Mouse (Mus musculus): Measurements from ENCODE around the gene Rab5c. TPM values are rescaled to one million over a fixed set of nuclear protein-coding genes. Genes with fewer than 3 reads are reported as not detected.

Rab5c gene
- polyA plus RNA-seq, 2 experiments = 73.2 to 188 TPM

GRCm38 (mm10) chr11:100685371-100685770 lies 52.6 kb downstream of the Rab5c start:
- no peak overlapping the region for H3K27ac ChIP-seq (replicated peaks; ENCODE audit: low read depth, low read length)
- no peaks in the 10 kb centered on the region for H3K36me3 ChIP-seq (ENCODE audit: control insufficient read depth, insufficient read depth, low read length)
- ATAC-seq (ENCODE audit: low FRiP score, low read depth) (no peak), DNase-seq (ENCODE audit: low spot score) (no peak)
- H3K4me2 ChIP-seq (replicated peaks; ENCODE audit: low read depth, low read length, severe bottlenecking) = no peak overlapping the region
- TF ChIP-seq POLR2A (IDR thresholded peaks at IDR 0.05; ENCODE audit: borderline replicate concordance, extremely low read depth, insufficient read depth, insufficient read length) = no peak
- 84% methylated on average over 2 of the region's 3 CpGs for WGBS
- H3K4me3 ChIP-seq (replicated peaks; ENCODE audit: low read length) = no peak overlapping the region
- H3K9ac ChIP-seq (ENCODE audit: low read depth, low read length, severe bottlenecking) = no peak overlapping the region
- H3K4me1 ChIP-seq (ENCODE audit: control insufficient read depth, insufficient read depth, low read length) = no peaks in the 10 kb centered on the region
- H3K9me3 ChIP-seq (ENCODE audit: control insufficient read depth, low read length) = no peaks in the 10 kb centered on the region
- H3K27me3 ChIP-seq (ENCODE audit: control insufficient read depth, insufficient read depth, low read length) = no peaks in the 10 kb centered on the region

- Histone ChIP-seq H3K4me2 (replicated peaks; ENCODE audit: low read depth, low read length, severe bottlenecking) (no peak overlapping the region), H3K9me3 (ENCODE audit: control insufficient read depth, low read length) (no peaks in the 10 kb centered on the region), H3K9ac (ENCODE audit: low read depth, low read length, severe bottlenecking) (no peak overlapping the region), H3K36me3 (ENCODE audit: control insufficient read depth, insufficient read depth, low read length) (no peaks in the 10 kb centered on the region), H3K4me1 (ENCODE audit: control insufficient read depth, insufficient read depth, low read length) (no peaks in the 10 kb centered on the region), H3K27me3 (ENCODE audit: control insufficient read depth, insufficient read depth, low read length) (no peaks in the 10 kb centered on the region), H3K4me3 (replicated peaks; ENCODE audit: low read length) (no peak overlapping the region), H3K27ac (replicated peaks; ENCODE audit: low read depth, low read length) (no peak overlapping the region)
- TF ChIP-seq POLR2A (IDR thresholded peaks at IDR 0.05; ENCODE audit: borderline replicate concordance, extremely low read depth, insufficient read depth, insufficient read length) = no peak
- ATAC-seq (ENCODE audit: low FRiP score, low read depth) = no peak
- no peak for DNase-seq (ENCODE audit: low spot score)
- 79% methylated on average over 2 of the region's 2 CpGs for WGBS
These were observed 53.9 kb downstream of the Rab5c start for GRCm38 (mm10) chr11:100684084-100684483.

GRCm38 (mm10) chr11:100682526-100682925 lies 55.5 kb downstream of the Rab5c start:
- DNase-seq (ENCODE audit: low spot score) = no peak
- Histone ChIP-seq H3K27ac (replicated peaks; ENCODE audit: low read depth, low read length) (no peak overlapping the region), H3K36me3 (ENCODE audit: control insufficient read depth, insufficient read depth, low read length) (no peaks in the 10 kb centered on the region), H3K9ac (ENCODE audit: low read depth, low read length, severe bottlenecking) (no peak overlapping the region), H3K4me2 (replicated peaks; ENCODE audit: low read depth, low read length, severe bottlenecking) (no peak overlapping the region), H3K9me3 (ENCODE audit: control insufficient read depth, low read length) (no peaks in the 10 kb centered on the region), H3K4me3 (replicated peaks; ENCODE audit: low read length) (no peak overlapping the region), H3K4me1 (ENCODE audit: control insufficient read depth, insufficient read depth, low read length) (no peaks in the 10 kb centered on the region), H3K27me3 (ENCODE audit: control insufficient read depth, insufficient read depth, low read length) (no peaks in the 10 kb centered on the region)
- ATAC-seq (ENCODE audit: low FRiP score, low read depth) = no peak
- 73% methylated on average over 5 of the region's 5 CpGs for WGBS
- TF ChIP-seq POLR2A (IDR thresholded peaks at IDR 0.05; ENCODE audit: borderline replicate concordance, extremely low read depth, insufficient read depth, insufficient read length) = no peak

- Histone ChIP-seq H3K4me1 (ENCODE audit: control insufficient read depth, insufficient read depth, low read length) (no peaks in the 10 kb centered on the region), H3K4me3 (replicated peaks; ENCODE audit: low read length) (no peak overlapping the region), H3K36me3 (ENCODE audit: control insufficient read depth, insufficient read depth, low read length) (no peaks in the 10 kb centered on the region), H3K27me3 (ENCODE audit: control insufficient read depth, insufficient read depth, low read length) (no peaks in the 10 kb centered on the region), H3K9me3 (ENCODE audit: control insufficient read depth, low read length) (no peaks in the 10 kb centered on the region), H3K27ac (replicated peaks; ENCODE audit: low read depth, low read length) (no peak overlapping the region), H3K4me2 (replicated peaks; ENCODE audit: low read depth, low read length, severe bottlenecking) (no peak overlapping the region), H3K9ac (ENCODE audit: low read depth, low read length, severe bottlenecking) (no peak overlapping the region)
- ATAC-seq (ENCODE audit: low FRiP score, low read depth) = no peak
- 68% methylated on average over 5 of the region's 5 CpGs for WGBS
- TF ChIP-seq POLR2A (IDR thresholded peaks at IDR 0.05; ENCODE audit: borderline replicate concordance, extremely low read depth, insufficient read depth, insufficient read length) = no peak
- no peak for DNase-seq (ENCODE audit: low spot score)
These were observed 56.2 kb downstream of the Rab5c start for GRCm38 (mm10) chr11:100681826-100682225.

- 45% methylated on average over 7 of the region's 7 CpGs for WGBS
- H3K9me3 ChIP-seq (ENCODE audit: control insufficient read depth, low read length) = no peaks in the 10 kb centered on the region
- ATAC-seq (ENCODE audit: low FRiP score, low read depth) = no peak
- no peaks in the 10 kb centered on the region for H3K36me3 ChIP-seq (ENCODE audit: control insufficient read depth, insufficient read depth, low read length)
- no peak for DNase-seq (ENCODE audit: low spot score)
- H3K27ac ChIP-seq (replicated peaks; ENCODE audit: low read depth, low read length) = no peak overlapping the region
- H3K4me1 ChIP-seq (ENCODE audit: control insufficient read depth, insufficient read depth, low read length) = peaks cover 7% of the 10 kb centered on the region; the same call in 1 of the 2 replicates
- no peak overlapping the region for H3K9ac ChIP-seq (ENCODE audit: low read depth, low read length, severe bottlenecking)
- no peak overlapping the region for H3K4me2 ChIP-seq (replicated peaks; ENCODE audit: low read depth, low read length, severe bottlenecking)
- no peak for TF ChIP-seq POLR2A (IDR thresholded peaks at IDR 0.05; ENCODE audit: borderline replicate concordance, extremely low read depth, insufficient read depth, insufficient read length)
- H3K27me3 ChIP-seq (ENCODE audit: control insufficient read depth, insufficient read depth, low read length) = peaks cover 6% of the 10 kb centered on the region; the same call in 1 of the 2 replicates
- no peak overlapping the region for H3K4me3 ChIP-seq (replicated peaks; ENCODE audit: low read length)
These were observed 60.2 kb downstream of the Rab5c start for GRCm38 (mm10) chr11:100677810-100678209.

- 5% methylated on average over 23 of the region's 23 CpGs for WGBS
- Histone ChIP-seq H3K9ac (ENCODE audit: low read depth, low read length, severe bottlenecking) (peak overlapping the region; percentile 50), H3K27me3 (ENCODE audit: control insufficient read depth, insufficient read depth, low read length) (peaks cover 6% of the 10 kb centered on the region; the same call in 1 of the 2 replicates), H3K9me3 (ENCODE audit: control insufficient read depth, low read length) (no peaks in the 10 kb centered on the region), H3K4me1 (ENCODE audit: control insufficient read depth, insufficient read depth, low read length) (peaks cover 8% of the 10 kb centered on the region; the same call in 1 of the 2 replicates), H3K4me3 (replicated peaks; ENCODE audit: low read length) (peak overlapping the region; percentile 18), H3K27ac (replicated peaks; ENCODE audit: low read depth, low read length) (no peak overlapping the region), H3K4me2 (replicated peaks; ENCODE audit: low read depth, low read length, severe bottlenecking) (peak overlapping the region; percentile 39), H3K36me3 (ENCODE audit: control insufficient read depth, insufficient read depth, low read length) (no peaks in the 10 kb centered on the region)
- 0 out of 2 replicates have a peak, but pooled peaks have one; percentile 9 for TF ChIP-seq POLR2A (IDR thresholded peaks at IDR 0.05; ENCODE audit: borderline replicate concordance, extremely low read depth, insufficient read depth, insufficient read length)
- ATAC-seq (ENCODE audit: low FRiP score, low read depth) = no peak
- DNase-seq (ENCODE audit: low spot score) = no peak
These were observed 64.8 kb downstream of the Rab5c start for GRCm38 (mm10) chr11:100673169-100673568.
